Mouse (Mus musculus) bone marrow, adult 2 months (tissue): Measurements from ENCODE around the gene Cadm2.

Experiments
- CTCF ChIP-seq: fragments of 200-500 bp; IDR thresholded peaks from 2 replicates; pipeline ENCODE4 v1.5.1; 2011; ENCODE audit warnings: low read length, control low read depth; ENCODE audit not compliant: control insufficient read depth, insufficient read depth
- POLR2A ChIP-seq: fragments of 200-500 bp; IDR thresholded peaks from 2 replicates; pipeline ENCODE4 v1.6.1; 2011; ENCODE audit warnings: low read depth, mild to moderate bottlenecking, control low read depth, low read length, borderline replicate concordance; ENCODE audit not compliant: control insufficient read depth

DNA sequence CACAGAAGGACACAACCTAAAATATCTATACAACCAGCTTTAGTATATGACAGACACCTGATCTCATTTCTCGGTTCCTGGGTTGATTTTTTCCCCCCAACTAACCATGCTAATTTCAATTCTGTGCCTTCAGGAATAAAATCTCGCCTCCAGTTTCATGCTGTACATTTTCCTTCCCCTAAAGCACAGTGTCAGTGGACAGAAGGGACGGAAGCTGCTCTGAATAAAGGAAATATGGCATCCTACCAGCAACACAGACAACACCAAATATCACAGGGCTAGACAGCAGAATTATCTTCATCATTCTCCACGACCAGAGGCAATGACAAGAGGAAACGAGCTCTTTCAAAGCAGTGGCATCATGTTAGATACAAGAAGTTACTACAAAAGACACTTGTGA is 498.2 kb downstream of the Cadm2 start:
- no peak for TF ChIP-seq POLR2A
- no peak for TF ChIP-seq CTCF
